ENCODE assay signal across 20 mouse cellular contexts in genomic region chr9:67546650-67547049, GRCm38 (mm10). TPM values are rescaled to one million over a fixed set of nuclear protein-coding genes. Genes with fewer than 3 reads are reported as not detected.
DNase-seq lines count a peak whose midpoint lies in the region; ATAC-seq and TF ChIP-seq lines count a peak whose summit lies in the region.
"Had no signal": no experiment of that assay in that cellular context is flagged by ENCODE, and none has a peak within 500 bp of the region (broad histone marks: within the 10 kb centered on the region; RNA-seq: fewer than 3 reads in every experiment).

No protein-coding gene starts in this region.

- ATAC-seq in forebrain, embryonic 15.5 days (replicated peaks), result 0 out of 2 replicates have a peak, but pooled peaks have one; percentile 26
- no peak for ATAC-seq in forebrain, embryonic 11.5 days (replicated peaks; ENCODE audit: low FRiP score)
- ATAC-seq in lung, embryonic 14.5 days (ENCODE audit: insufficient read depth), result no peak
- ATAC-seq in lung, postnatal 0 days, result no peak
- no peak for ATAC-seq in activated CD4-positive, CD25-positive, alpha-beta regulatory T cell, adult 4 months

- no peaks in the 10 kb centered on the region for H3K27me3 ChIP-seq in forebrain, embryonic 15.5 days
- H3K27me3 ChIP-seq in forebrain, embryonic 11.5 days (ENCODE audit: control insufficient read depth, insufficient read depth, low read length), result no peaks in the 10 kb centered on the region
- H3K27me3 ChIP-seq in lung, embryonic 14.5 days (ENCODE audit: insufficient read depth, low read length), result no peaks in the 10 kb centered on the region
- H3K27me3 ChIP-seq in lung, postnatal 0 days (replicated peaks; ENCODE audit: insufficient read depth, low read length), result no peaks in the 10 kb centered on the region
- H3K27me3 ChIP-seq: embryonic facial prominence, embryonic 13.5 days; embryonic facial prominence, embryonic 15.5 days had no signal

- no peak for DNase-seq in forebrain, embryonic 11.5 days (ENCODE audit: low spot score)
- peak; percentile 39 for DNase-seq in lung, embryonic 14.5 days
- no peak for DNase-seq in lung, postnatal 0 days (ENCODE audit: low spot score)
- DNase-seq in brain, embryonic 18.5 days (ENCODE audit: low read depth, low spot score), result peak; percentile 20
- DNase-seq: adrenal gland, adult 8-10 months; adrenal gland, postnatal 14 days; adrenal gland, postnatal 36 days; cerebellum, adult 11 months; cerebellum, adult 18-20 months; cerebellum, adult 8-10 months; cerebellum, adult 9-11 months; cerebellum, postnatal 14 days; cerebellum, postnatal 36 days; embryo, embryonic 11 days had no signal

- H3K9ac ChIP-seq in forebrain, embryonic 15.5 days (replicated peaks), result no peak overlapping the region
- H3K9ac ChIP-seq in forebrain, embryonic 11.5 days (ENCODE audit: low read length), result no peak overlapping the region
- H3K9ac ChIP-seq in lung, embryonic 14.5 days, result no peak overlapping the region
- no peak overlapping the region for H3K9ac ChIP-seq in lung, postnatal 0 days (replicated peaks; ENCODE audit: low read depth)
- H3K9ac ChIP-seq: embryonic facial prominence, embryonic 13.5 days; embryonic facial prominence, embryonic 15.5 days had no signal

- no peak overlapping the region for H3K27ac ChIP-seq in forebrain, embryonic 15.5 days (replicated peaks)
- H3K27ac ChIP-seq in forebrain, embryonic 11.5 days (ENCODE audit: low read depth, low read length), result no peak overlapping the region
- H3K27ac ChIP-seq in lung, embryonic 14.5 days (ENCODE audit: low read depth), result no peak overlapping the region
- no peak overlapping the region for H3K27ac ChIP-seq in lung, postnatal 0 days (ENCODE audit: low read length)
- H3K27ac ChIP-seq: embryonic facial prominence, embryonic 13.5 days; embryonic facial prominence, embryonic 15.5 days; forebrain, embryonic 10.5 days had no signal

- no peak for TF ChIP-seq CTCF in lung, embryonic 14.5 days (IDR thresholded peaks at IDR 0.05; ENCODE audit: low read depth)
- TF ChIP-seq CTCF in lung, postnatal 0 days (IDR thresholded peaks at IDR 0.05), result no peak

- H3K4me2 ChIP-seq in forebrain, embryonic 15.5 days (replicated peaks), result no peak overlapping the region
- H3K4me2 ChIP-seq in forebrain, embryonic 11.5 days (ENCODE audit: low read depth, low read length, severe bottlenecking), result no peak overlapping the region
- no peak overlapping the region for H3K4me2 ChIP-seq in lung, embryonic 14.5 days
- no peak overlapping the region for H3K4me2 ChIP-seq in lung, postnatal 0 days (replicated peaks; ENCODE audit: low read depth, low read length)
- H3K4me2 ChIP-seq: embryonic facial prominence, embryonic 13.5 days; embryonic facial prominence, embryonic 15.5 days had no signal

- WGBS in forebrain, embryonic 15.5 days, result 48% methylated on average over 5 of the region's 5 CpGs
- 85% methylated on average over 5 of the region's 5 CpGs for WGBS in forebrain, embryonic 11.5 days
- 52% methylated on average over 5 of the region's 5 CpGs for WGBS in lung, embryonic 14.5 days
- whole genome bisulfite sequencing in lung, postnatal 0 days, result 70% methylated on average over 5 of the region's 5 CpGs

- H3K36me3 ChIP-seq in forebrain, embryonic 15.5 days, result no peaks in the 10 kb centered on the region
- no peaks in the 10 kb centered on the region for H3K36me3 ChIP-seq in forebrain, embryonic 11.5 days (ENCODE audit: control insufficient read depth, insufficient read depth, low read length)
- H3K36me3 ChIP-seq in lung, embryonic 14.5 days (ENCODE audit: insufficient read depth), result no peaks in the 10 kb centered on the region
- no peaks in the 10 kb centered on the region for H3K36me3 ChIP-seq in lung, postnatal 0 days (ENCODE audit: insufficient read depth, low read length)
- H3K36me3 ChIP-seq: embryonic facial prominence, embryonic 15.5 days had no signal

- H3K4me1 ChIP-seq in forebrain, embryonic 15.5 days, result no peaks in the 10 kb centered on the region; the same call in 1 of the 2 replicates
- peaks cover 8% of the 10 kb centered on the region; the same call in 1 of the 2 replicates for H3K4me1 ChIP-seq in forebrain, embryonic 11.5 days (replicated peaks; ENCODE audit: control insufficient read depth, insufficient read depth, low read length)
- no peaks in the 10 kb centered on the region for H3K4me1 ChIP-seq in lung, embryonic 14.5 days (ENCODE audit: insufficient read depth)
- no peaks in the 10 kb centered on the region; the same call in 1 of the 2 replicates for H3K4me1 ChIP-seq in lung, postnatal 0 days (ENCODE audit: insufficient read depth, low read depth, low read length)

- no peak overlapping the region for H3K4me3 ChIP-seq in forebrain, embryonic 15.5 days
- no peak overlapping the region for H3K4me3 ChIP-seq in forebrain, embryonic 11.5 days (ENCODE audit: low read depth, low read length)
- no peak overlapping the region for H3K4me3 ChIP-seq in lung, embryonic 14.5 days (ENCODE audit: low read depth, low read length)
- H3K4me3 ChIP-seq in lung, postnatal 0 days (ENCODE audit: low read depth, low read length), result no peak overlapping the region
- H3K4me3 ChIP-seq: embryonic facial prominence, embryonic 13.5 days; embryonic facial prominence, embryonic 15.5 days; erythroblast, embryonic 14.5 days; forebrain, embryonic 10.5 days had no signal

- H3K9me3 ChIP-seq in forebrain, embryonic 15.5 days, result no peaks in the 10 kb centered on the region
- no peaks in the 10 kb centered on the region for H3K9me3 ChIP-seq in forebrain, embryonic 11.5 days (ENCODE audit: control insufficient read depth, low read length)
- H3K9me3 ChIP-seq in lung, embryonic 14.5 days (ENCODE audit: low read depth, low read length), result no peaks in the 10 kb centered on the region
- no peaks in the 10 kb centered on the region for H3K9me3 ChIP-seq in lung, postnatal 0 days (ENCODE audit: low read length)
- H3K9me3 ChIP-seq: embryonic facial prominence, embryonic 13.5 days; embryonic facial prominence, embryonic 15.5 days had no signal

- TF ChIP-seq EP300 in lung, postnatal 0 days (IDR thresholded peaks at IDR 0.05), result no peak

RNA-seq across cellular contexts. Expression of gene Tln2, which starts 12.9 kb away (rescaled TPM):
- 17.5 and 17.9 TPM in 2 replicates for polyA plus RNA-seq in forebrain, embryonic 15.5 days (2015; fragmentation: Nextera tagmentation; extraction: Ambion mirVana)
- polyA plus RNA-seq in forebrain, embryonic 11.5 days (2014; fragmentation: Nextera tagmentation; extraction: Ambion mirVana), result 19.2 and 22.9 TPM in 2 replicates
- polyA plus RNA-seq in lung, embryonic 14.5 days (2014; fragmentation: Nextera tagmentation; extraction: Ambion mirVana), result 18.3 and 19.1 TPM in 2 replicates
- polyA plus RNA-seq in lung, postnatal 0 days (2015; fragmentation: Nextera tagmentation; extraction: Ambion mirVana), result 9.9 and 11.5 TPM in 2 replicates
- polyA plus RNA-seq in activated CD4-positive, CD25-positive, alpha-beta regulatory T cell, adult 4 months (2017; shearing (Covaris generic)), result under 1 TPM; 0.34 to 0.48 TPM

Comparison
In these comparisons a context has a peak if more than half of its experiments do, and no peak if none do; other contexts are left out.
1. DNase-seq: peak in lung, embryonic 14.5 days (single experiment) and brain, embryonic 18.5 days (single experiment); none in forebrain, embryonic 11.5 days (single experiment) and lung, postnatal 0 days (single experiment).